Mouse (Mus musculus): ENCODE measurements around the gene Gm8082. TPM values are rescaled to one million over a fixed set of nuclear protein-coding genes. Genes with fewer than 3 reads are reported as not detected.
"Not testable (repeated sequence)": the region's sequence is repeated elsewhere in the genome, so short reads cannot be mapped to it uniquely, and the experiment has no call there.

Gene Gm8082
- not detected in 2 replicates for polyA plus RNA-seq (2016; fragmentation: Nextera tagmentation; extraction: Ambion mirVana)

GRCm38 (mm10) chr14:42993524-42993923 lies at the start of gene Gm8082:
TSS of gene Gm8082 (minus strand) at chr14:42993624.
- H3K27ac ChIP-seq; ATAC-seq; H3K4me1 ChIP-seq; H3K4me2 ChIP-seq; H3K9ac ChIP-seq; H3K36me3 ChIP-seq; H3K4me3 ChIP-seq; H3K27me3 ChIP-seq (replicated peaks); H3K9me3 ChIP-seq (replicated peaks): not testable (repeated sequence)
- WGBS (ENCODE audit: insufficient replicate concordance), result 60% methylated on average over 1 of the region's 1 CpGs

GRCm38 (mm10) chr14:43015528-43015927 lies 22.1 kb upstream of the Gm8082 start, which contains the start of gene Gm10376:
TSS of gene Gm10376 (minus strand) at chr14:43015628.
- not testable (repeated sequence) for H3K9ac ChIP-seq; H3K9me3 ChIP-seq (replicated peaks); H3K4me3 ChIP-seq; ATAC-seq; H3K27ac ChIP-seq; H3K36me3 ChIP-seq; H3K4me2 ChIP-seq; H3K27me3 ChIP-seq (replicated peaks); H3K4me1 ChIP-seq

Other genes starting within 250 kb of the Gm8082 start
- gene Gm3015, start 224.8 kb downstream of the Gm8082 start, polyA plus RNA-seq (2016; fragmentation: Nextera tagmentation; extraction: Ambion mirVana), result not detected in 2 replicates
- not detected in 2 replicates for gene Gm10377, start 195.6 kb downstream of the Gm8082 start, polyA plus RNA-seq (2016; fragmentation: Nextera tagmentation; extraction: Ambion mirVana)
- gene Gm21977, start 140.1 kb downstream of the Gm8082 start, polyA plus RNA-seq (2016; fragmentation: Nextera tagmentation; extraction: Ambion mirVana), result not detected in 2 replicates
- gene Gm10376, start 22.0 kb upstream of the Gm8082 start, polyA plus RNA-seq (2016; fragmentation: Nextera tagmentation; extraction: Ambion mirVana), result not detected in 2 replicates
- not detected in 2 replicates for gene Gm8094, start 83.0 kb upstream of the Gm8082 start, polyA plus RNA-seq (2016; fragmentation: Nextera tagmentation; extraction: Ambion mirVana)
- gene Gm8104, start 107.0 kb upstream of the Gm8082 start, polyA plus RNA-seq (2016; fragmentation: Nextera tagmentation; extraction: Ambion mirVana), result not detected in 2 replicates
- not detected in 2 replicates for gene Gm7233, start 186.2 kb upstream of the Gm8082 start, polyA plus RNA-seq (2016; fragmentation: Nextera tagmentation; extraction: Ambion mirVana)
- gene Gm8122, start 241.7 kb upstream of the Gm8082 start, polyA plus RNA-seq (2016; fragmentation: Nextera tagmentation; extraction: Ambion mirVana), result not detected in 2 replicates

Measured in liver, embryonic 12.5 days (tissue).